Mouse (Mus musculus): ENCODE measurements around the gene Gm27021.

DNA sequence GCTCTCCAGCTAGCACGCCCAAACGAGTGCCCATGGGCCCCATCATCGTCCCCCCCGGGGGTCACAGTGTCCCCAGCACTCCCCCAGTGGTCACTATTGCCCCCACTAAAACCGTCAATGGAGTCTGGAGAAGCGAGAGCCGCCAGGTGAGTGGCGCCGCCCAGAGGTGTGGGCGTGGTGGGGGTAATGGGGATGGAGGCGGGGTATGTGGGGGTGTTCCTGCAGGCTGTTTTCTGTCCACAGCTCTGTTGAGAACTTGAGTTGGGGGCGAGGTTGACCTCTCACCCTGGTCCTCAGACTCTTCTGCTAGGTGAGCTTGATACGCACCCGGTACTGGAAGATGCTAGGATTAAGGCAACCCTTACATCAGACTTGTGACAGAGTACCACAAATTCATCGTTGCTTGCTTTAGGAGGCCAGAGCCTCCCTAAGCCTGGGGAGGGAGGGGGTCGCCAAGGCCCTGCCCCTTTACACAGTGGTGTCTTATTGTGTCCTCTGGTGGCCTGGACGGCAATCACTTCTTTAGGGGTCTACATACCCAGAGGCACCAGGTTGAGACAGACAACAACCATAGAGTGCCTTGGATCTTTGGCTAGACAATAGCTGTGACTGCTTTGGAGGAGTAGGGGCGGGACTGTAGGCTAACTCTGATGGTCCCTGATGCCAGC lies 105.1 kb downstream of the Gm27021 start:
- TF ChIP-seq CTCF (IDR thresholded peaks at IDR 0.05; ENCODE audit: borderline replicate concordance, insufficient read depth, low read length) (no peak), POLR2A (IDR thresholded peaks at IDR 0.05; ENCODE audit: low read depth, low read length) (no peak)
